Mouse (Mus musculus) liver, embryonic 14.5 days (tissue): ENCODE measurements at regions not wholly inside any gene's neighbourhood (a gene's known extent, or its start where the extent isn't known, plus 50 kb on each side); places are given as distances from the start of the nearest gene placed in this dataset.
"Not testable (repeated sequence)": the region's sequence is repeated elsewhere in the genome, so short reads cannot be mapped to it uniquely, and the experiment has no call there.

Source experiments
- ATAC-seq: fragments of 200-750 bp; cut with Nextera tagmentation; 2 replicates; pipeline ENCODE4 v1.8.0; 2017; ENCODE audit warnings: moderate number of reproducible peaks, mild to moderate bottlenecking, moderate library complexity; ENCODE audit not compliant: insufficient read depth
- DNase-seq, 3 experiments: peaks; one replicate each; pipeline ENCODE4 v3.0.0-alpha.2; 2012 to 2013; ENCODE audit warnings: low read depth in 3 of 3, low spot score in 3 of 3
- H3K27ac ChIP-seq: fragments of 300-500 bp; sonication (generic); 2 replicates; pipeline ENCODE4 v1.5.1; 2014; ENCODE audit warnings: moderate library complexity, mild to moderate bottlenecking, control low read depth, inconsistent platforms
- H3K27me3 ChIP-seq: fragments of 300-500 bp; sonication (generic); 2 replicates; pipeline ENCODE4 v1.6.1; 2014; ENCODE audit warnings: mild to moderate bottlenecking, low read length, moderate library complexity; ENCODE audit not compliant: control insufficient read depth, insufficient read depth
- H3K36me3 ChIP-seq: fragments of 300-500 bp; sonication (generic); replicated peaks from 2 replicates; pipeline ENCODE4 v1.6.1; 2014; ENCODE audit warnings: low read depth; ENCODE audit not compliant: control insufficient read depth, insufficient read depth
- H3K4me1 ChIP-seq, 2 experiments: fragments of 200-500 bp in 1 of 2; fragments of 300-500 bp in 1 of 2; sonication (generic) in 1 of 2; replicated peaks; 2 replicates each; pipeline ENCODE4 v1.6.1; 2012 to 2014; ENCODE audit warnings: antibody characterized with exemption in 1 of 2, inconsistent platforms in 1 of 2, low read length in 1 of 2; ENCODE audit not compliant: control insufficient read depth in 2 of 2, insufficient read depth in 2 of 2
- H3K4me2 ChIP-seq: fragments of 300-500 bp; sonication (generic); 2 replicates; pipeline ENCODE4 v1.6.1; 2014; ENCODE audit warnings: low read depth, mild to moderate bottlenecking, control low read depth, moderate library complexity
- H3K4me3 ChIP-seq, 2 experiments: fragments of 200-500 bp in 1 of 2; fragments of 300-500 bp in 1 of 2; sonication (generic) in 1 of 2; 2 replicates each; pipeline ENCODE4 v1.5.1; 2012 to 2014; ENCODE audit warnings: low read depth in 2 of 2, low read length in 2 of 2, mild to moderate bottlenecking in 2 of 2, control low read depth in 1 of 2, inconsistent platforms in 1 of 2, moderate library complexity in 1 of 2; ENCODE audit not compliant: insufficient read depth in 1 of 2
- H3K9ac ChIP-seq: fragments of 300-500 bp; sonication (generic); replicated peaks from 2 replicates; pipeline ENCODE4 v1.6.1; 2014; ENCODE audit warnings: mild to moderate bottlenecking, control low read depth, moderate library complexity
- H3K9me3 ChIP-seq: fragments of 300-500 bp; sonication (generic); 2 replicates; pipeline ENCODE4 v1.6.1; 2016; ENCODE audit warnings: low read length, mixed read lengths; ENCODE audit not compliant: control insufficient read depth
- CTCF ChIP-seq: IDR thresholded peaks from 2 replicates; pipeline ENCODE4 v1.5.1; 2016; ENCODE audit warnings: antibody characterized with exemption, low read depth, control low read depth
- EP300 ChIP-seq: IDR thresholded peaks from 2 replicates; pipeline ENCODE4 v1.6.1; 2016; ENCODE audit warnings: antibody characterized with exemption, low read depth
- WGBS: fragments of 180-500 bp; shearing (Covaris S2); extraction: QIAGEN DNeasy Blood & Tissue Kit; methylation state at CpG from one replicate; pipeline ENCODE4 v1.1.7; 2014; ENCODE audit not compliant: insufficient replicate concordance; 5-methylcytosine and 5-hydroxymethylcytosine counted together

DNA sequence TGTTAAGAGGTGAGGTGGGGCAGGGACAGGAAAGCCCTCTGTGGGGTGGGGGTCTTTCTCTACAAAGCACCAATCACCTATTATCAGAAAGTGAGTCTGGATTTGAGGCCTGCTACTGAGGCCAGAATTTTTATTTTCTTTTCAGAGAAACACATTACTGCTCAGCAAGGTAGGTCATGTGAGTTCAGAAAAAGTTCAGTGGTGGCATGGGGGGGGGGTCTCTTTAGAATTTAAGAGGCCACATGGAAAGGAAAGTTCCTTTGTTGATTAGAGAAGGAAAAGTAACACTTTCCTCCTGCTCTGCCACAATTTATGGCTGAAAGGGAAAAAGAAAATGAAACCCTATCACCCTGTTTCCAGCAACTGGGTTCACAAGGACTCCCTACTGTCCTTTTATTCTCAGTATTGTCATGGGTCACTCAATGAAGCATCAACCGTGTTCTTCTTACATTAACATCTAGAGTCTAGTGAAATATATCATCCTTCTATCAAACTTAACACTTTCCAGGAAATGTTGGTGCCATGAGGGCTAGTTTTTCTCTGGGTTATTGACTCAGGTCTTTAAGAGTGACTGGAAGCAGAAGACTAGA, 194.1 kb downstream of the 4930474N05Rik start:
- no peak for ATAC-seq
- Histone ChIP-seq H3K36me3 (no peaks in the 10 kb centered on the region), H3K4me1 (no peaks in the 10 kb centered on the region), H3K9me3 (no peaks in the 10 kb centered on the region), H3K9ac (no peak overlapping the region), H3K27ac (no peak overlapping the region), H3K27me3 (no peaks in the 10 kb centered on the region), H3K4me2 (no peak overlapping the region), H3K4me3 (no peak overlapping the region)
- DNase-seq, result no peak
- TF ChIP-seq EP300 (no peak), CTCF (no peak)
- WGBS, result 35% methylated on average over 1 of the region's 1 CpGs

DNA sequence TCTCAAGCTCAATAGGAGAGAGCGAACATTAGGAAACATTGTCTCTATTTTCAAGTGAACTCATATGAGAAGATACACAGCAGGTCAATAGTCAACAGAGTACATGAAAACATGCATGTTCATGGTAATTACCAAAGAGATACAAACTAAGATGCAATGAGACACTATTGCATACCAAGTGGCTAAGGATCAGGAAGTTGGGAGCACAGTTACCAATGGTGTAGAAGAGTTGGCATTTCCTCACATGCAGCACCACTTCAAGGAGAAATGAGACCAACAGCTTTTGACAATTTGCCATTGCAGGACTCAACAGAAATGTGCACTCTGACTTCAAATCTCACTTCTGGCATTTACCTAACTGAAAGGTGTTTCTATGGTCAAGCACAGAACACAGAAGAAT, 215.6 kb downstream of the 4930474N05Rik start:
- DNase-seq, result no peak
- WGBS, result 59% methylated on average over 1 of the region's 1 CpGs

DNA sequence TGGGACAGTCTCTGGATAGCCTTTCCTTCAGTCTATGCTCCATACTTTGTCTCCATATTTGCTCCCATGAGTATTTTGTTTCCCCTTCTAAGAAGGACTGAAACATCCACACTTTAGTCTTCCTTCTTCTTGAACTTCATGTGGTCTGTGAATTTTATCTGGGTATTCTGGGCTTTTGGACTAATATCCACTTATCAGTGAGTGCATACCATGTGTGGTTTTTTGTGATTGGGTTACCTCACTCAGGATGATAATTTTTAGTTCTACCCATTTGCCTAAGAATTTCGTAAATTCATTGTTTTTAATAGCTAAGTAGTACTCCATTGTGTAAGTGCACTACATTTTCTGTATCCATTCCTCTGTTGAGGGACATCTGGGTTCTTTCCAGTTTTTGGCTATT, 220.0 kb downstream of the 4930474N05Rik start:
- ATAC-seq, result not testable (repeated sequence)

More for the DNA sequence above, 215.6 kb downstream of the 4930474N05Rik start:
- H3K4me3 ChIP-seq, result no peak overlapping the region
- no peak overlapping the region for H3K9ac ChIP-seq
- no peak overlapping the region for H3K4me2 ChIP-seq
- no peaks in the 10 kb centered on the region for H3K9me3 ChIP-seq
- H3K27ac ChIP-seq, result no peak overlapping the region
- H3K4me1 ChIP-seq, result no peaks in the 10 kb centered on the region
- no peaks in the 10 kb centered on the region for H3K36me3 ChIP-seq
- TF ChIP-seq EP300 (no peak), CTCF (no peak)
- ATAC-seq, result no peak
- no peaks in the 10 kb centered on the region for H3K27me3 ChIP-seq

DNA sequence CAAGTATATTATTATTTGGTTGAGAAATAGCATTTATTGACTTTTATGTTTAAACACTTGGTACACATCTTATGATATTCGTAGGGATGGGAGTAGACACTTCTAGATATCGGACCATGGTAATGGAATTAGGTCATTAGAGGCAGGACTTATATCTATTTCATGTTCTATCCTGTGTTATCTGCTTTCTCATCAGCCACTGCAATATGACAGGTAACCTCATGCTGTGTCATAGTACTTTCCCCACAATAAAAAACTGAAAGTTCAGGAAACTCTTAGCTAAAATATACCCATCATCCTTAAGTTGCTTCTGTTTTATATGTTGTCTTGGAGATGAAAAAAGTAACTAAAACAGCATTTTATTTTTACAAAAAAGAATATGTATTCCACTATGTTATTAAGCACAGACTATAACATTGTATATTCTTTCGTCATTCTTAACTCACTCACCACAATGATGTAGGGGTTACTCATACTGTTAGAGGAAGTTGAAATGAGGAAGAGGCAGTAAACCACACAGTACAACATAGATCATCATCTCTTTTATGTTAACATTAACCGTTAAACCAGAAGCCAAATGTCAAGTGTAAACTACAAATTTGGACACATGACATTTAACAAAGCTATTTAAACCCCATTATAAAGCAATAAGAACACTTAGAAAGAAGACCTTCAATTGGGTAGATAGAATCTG, 221.8 kb downstream of the 4930474N05Rik start:
- no peak overlapping the region for H3K9ac ChIP-seq
- H3K9me3 ChIP-seq, result no peaks in the 10 kb centered on the region
- no peak overlapping the region for H3K4me2 ChIP-seq
- 33% methylated on average over 4 of the region's 4 CpGs for WGBS
- no peaks in the 10 kb centered on the region for H3K4me1 ChIP-seq
- ATAC-seq (no peak), DNase-seq (peak in 1 of 3 experiments; percentile 16)
- H3K27ac ChIP-seq, result no peak overlapping the region
- no peaks in the 10 kb centered on the region for H3K36me3 ChIP-seq
- no peak overlapping the region for H3K4me3 ChIP-seq
- no peaks in the 10 kb centered on the region for H3K27me3 ChIP-seq
- TF ChIP-seq EP300 (no peak), CTCF (no peak)

More for the DNA sequence above, 220.0 kb downstream of the 4930474N05Rik start:
- H3K9me3 ChIP-seq, H3K4me3 ChIP-seq, H3K27me3 ChIP-seq, H3K36me3 ChIP-seq, DNase-seq, H3K9ac ChIP-seq, H3K4me2 ChIP-seq, H3K27ac ChIP-seq, H3K4me1 ChIP-seq: not testable (repeated sequence)
- 26% methylated on average over 1 of the region's 1 CpGs for WGBS

DNA sequence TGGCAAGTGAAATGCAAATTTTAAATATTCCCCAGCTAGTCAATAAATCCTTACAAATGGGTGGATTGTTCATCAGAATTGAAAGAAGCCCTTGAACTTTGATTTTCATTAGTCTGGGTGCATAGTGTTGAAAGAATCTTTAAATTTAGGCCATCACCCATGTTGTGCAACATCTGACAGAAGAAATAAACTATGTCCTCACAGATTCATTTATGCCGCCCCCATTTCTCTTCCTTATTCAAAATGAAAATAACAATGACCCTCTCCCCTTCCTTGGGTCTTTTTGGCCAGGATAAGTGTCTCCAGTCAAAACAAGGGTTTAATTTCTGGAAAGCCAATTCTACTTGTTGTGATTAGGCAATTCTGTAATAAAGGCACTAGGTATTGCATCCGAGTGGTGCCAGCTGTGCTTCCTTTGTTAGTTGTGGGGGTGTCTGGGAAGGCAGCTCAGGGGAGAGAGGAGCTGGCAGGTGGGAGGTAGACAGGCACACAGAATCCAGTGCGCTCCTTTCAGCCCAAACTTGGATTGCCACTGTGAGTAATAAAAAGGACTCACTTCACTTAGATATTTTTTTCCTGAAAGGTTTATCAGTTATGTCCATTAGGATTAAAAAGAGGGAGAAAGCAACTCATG, 233.7 kb downstream of the 4930474N05Rik start:
- TF ChIP-seq CTCF, result no peak
- TF ChIP-seq EP300, result no peak
- no peaks in the 10 kb centered on the region for H3K27me3 ChIP-seq
- WGBS, result 49% methylated on average over 3 of the region's 3 CpGs
- DNase-seq (no peak), ATAC-seq (no peak)
- no peak overlapping the region for H3K9ac ChIP-seq
- H3K9me3 ChIP-seq, result no peaks in the 10 kb centered on the region
- no peak overlapping the region for H3K27ac ChIP-seq
- no peaks in the 10 kb centered on the region for H3K36me3 ChIP-seq
- H3K4me1 ChIP-seq, result no peaks in the 10 kb centered on the region
- H3K4me3 ChIP-seq, result no peak overlapping the region
- no peak overlapping the region for H3K4me2 ChIP-seq
